Mouse (Mus musculus): ENCODE measurements around the gene Ube2q1. TPM values are rescaled to one million over a fixed set of nuclear protein-coding genes. Genes with fewer than 3 reads are reported as not detected.

Gene Ube2q1
- total RNA-seq, 2 experiments from 2014 or later: 119 to 133 TPM

- ATAC-seq (ENCODE audit: poor library complexity, severe bottlenecking): no peak
Measured at GRCm38 (mm10) chr3:89819897-89820296, 46.5 kb downstream of the Ube2q1 start.

- ATAC-seq (ENCODE audit: poor library complexity, severe bottlenecking): no peak
Measured at GRCm38 (mm10) chr3:89820311-89821095, 47.1 kb downstream of the Ube2q1 start.

DNA sequence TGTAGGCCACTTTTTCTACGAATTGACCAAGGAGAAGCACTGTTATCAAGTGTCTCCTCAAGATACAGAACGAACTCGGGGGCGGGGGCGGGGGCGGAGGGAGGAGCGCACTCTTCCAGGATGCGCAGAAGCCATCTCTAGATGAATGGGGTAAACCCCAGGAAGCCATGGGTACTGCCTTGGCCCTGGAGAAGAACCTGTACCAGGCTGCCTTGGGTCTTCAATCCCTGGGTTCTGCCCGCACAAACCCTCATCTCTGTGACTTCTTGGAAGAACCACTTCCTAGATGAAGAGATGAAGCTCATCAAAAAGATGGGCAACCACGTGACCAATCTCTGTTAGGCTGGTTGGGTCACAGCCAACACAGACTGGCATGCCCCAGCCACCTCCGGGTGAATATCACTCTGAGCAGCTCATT, 47.7 kb downstream of the Ube2q1 start:
- no peak for ATAC-seq (ENCODE audit: poor library complexity, severe bottlenecking)

- ATAC-seq (ENCODE audit: poor library complexity, severe bottlenecking): no peak
Measured at GRCm38 (mm10) chr3:89821548-89822480, 48.4 kb downstream of the Ube2q1 start.

GRCm38 (mm10) chr3:89823594-89823993, 50.2 kb downstream of the Ube2q1 start:
- ATAC-seq (ENCODE audit: poor library complexity, severe bottlenecking): no peak

DNA sequence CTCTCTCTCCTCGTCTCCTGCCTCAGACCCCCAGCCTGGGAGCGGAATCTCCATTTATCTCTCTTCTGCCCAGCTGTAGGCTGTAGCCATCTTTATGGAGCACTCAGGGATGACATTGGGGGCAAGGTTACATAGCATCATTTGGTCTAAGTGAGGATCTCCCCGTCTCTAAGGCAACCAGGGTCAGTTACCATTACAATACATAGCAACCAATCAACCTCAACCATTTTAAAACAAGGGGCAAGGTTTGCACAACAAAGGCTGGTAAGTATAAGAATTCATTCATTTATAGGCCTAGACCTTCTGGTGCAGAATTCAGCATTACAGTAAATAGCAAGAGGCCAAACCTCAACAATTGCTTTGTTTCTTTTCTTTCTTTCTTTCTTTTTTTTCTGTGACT, 52.9 kb downstream of the Ube2q1 start:
- no peak for ATAC-seq (ENCODE audit: poor library complexity, severe bottlenecking)

GRCm38 (mm10) chr3:89830815-89831591, 57.6 kb downstream of the Ube2q1 start, which contains the start of gene She:
Gene She (plus strand): TSS chr3:89831370.
- no peak for ATAC-seq (ENCODE audit: poor library complexity, severe bottlenecking)

Other genes starting within 250 kb of the Ube2q1 start
- gene Adar, start 58.6 kb upstream of the Ube2q1 start, total RNA-seq (2015): 34.9 and 36.0 TPM in 2 replicates
- gene Adar, start 58.6 kb upstream of the Ube2q1 start, total RNA-seq (2017): 38.5 and 42.2 TPM in 2 replicates
- 0.21 and 0.91 TPM in 2 replicates for gene Chrnb2, start 9.0 kb upstream of the Ube2q1 start, total RNA-seq (2015)
- gene Chrnb2, start 9.0 kb upstream of the Ube2q1 start, total RNA-seq (2017): 0.49 and 0.51 TPM in 2 replicates
- gene She, start 57.8 kb downstream of the Ube2q1 start, total RNA-seq (2015): not detected in 2 replicates
- not detected in 2 replicates for gene She, start 57.8 kb downstream of the Ube2q1 start, total RNA-seq (2017)
- gene Il6ra, start 139.6 kb downstream of the Ube2q1 start, total RNA-seq (2015): 147 and 166 TPM in 2 replicates
- gene Il6ra, start 139.6 kb downstream of the Ube2q1 start, total RNA-seq (2017): 63.8 and 71.2 TPM in 2 replicates
- 11.6 and 17.5 TPM in 2 replicates for gene Atp8b2, start 189.9 kb downstream of the Ube2q1 start, total RNA-seq (2015)
- 37.2 and 37.3 TPM in 2 replicates for gene Atp8b2, start 189.9 kb downstream of the Ube2q1 start, total RNA-seq (2017)
- gene Hax1, start 225.2 kb downstream of the Ube2q1 start, total RNA-seq (2015): 97.5 and 114 TPM in 2 replicates
- gene Hax1, start 225.2 kb downstream of the Ube2q1 start, total RNA-seq (2017): 48.8 and 50.8 TPM in 2 replicates

All from megakaryocyte, adult 5-6 weeks (primary cell).